Mouse (Mus musculus): ENCODE measurements around the gene Dnajc3. TPM values are rescaled to one million over a fixed set of nuclear protein-coding genes. Genes with fewer than 3 reads are reported as not detected.

Dnajc3 gene
- polyA plus RNA-seq, 1 experiment from 2014 or later, result 44.3 TPM

DNA sequence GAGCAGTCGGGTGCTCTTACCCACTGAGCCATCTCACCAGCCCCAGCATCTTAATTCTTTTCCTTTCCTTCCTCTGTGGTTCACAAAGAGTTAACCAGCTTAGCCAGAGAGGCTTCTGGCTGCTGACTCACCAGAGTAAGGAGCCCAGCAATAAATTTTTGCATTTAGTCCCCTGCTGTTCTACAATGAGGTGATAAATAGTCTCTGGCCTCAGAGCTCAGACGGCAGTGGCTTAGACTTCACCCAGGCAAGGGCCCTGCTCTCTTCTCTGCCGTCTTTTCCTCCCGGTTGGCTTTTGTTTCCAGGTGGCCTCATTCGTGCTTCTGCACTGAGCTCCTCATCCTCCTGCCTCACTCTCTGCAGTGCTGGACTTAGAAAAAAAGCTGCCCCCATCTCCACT lies 68.1 kb downstream of the Dnajc3 start:
- Histone ChIP-seq H3K27me3 (ENCODE audit: insufficient read depth, poor library complexity, severe bottlenecking) (no peaks in the 10 kb centered on the region), H3K27ac (no peak overlapping the region), H3K36me3 (peaks cover 12% of the 10 kb centered on the region), H3K9me3 (no peaks in the 10 kb centered on the region), H3K4me1 (0 out of 2 replicates have a peak, but pooled peaks cover 3% of the 10 kb centered on the region), H3K4me3 (no peak overlapping the region)
- DNase-seq (ENCODE audit: low spot score), result no peak
- WGBS, result 16% methylated on average over 5 of the region's 5 CpGs

DNA sequence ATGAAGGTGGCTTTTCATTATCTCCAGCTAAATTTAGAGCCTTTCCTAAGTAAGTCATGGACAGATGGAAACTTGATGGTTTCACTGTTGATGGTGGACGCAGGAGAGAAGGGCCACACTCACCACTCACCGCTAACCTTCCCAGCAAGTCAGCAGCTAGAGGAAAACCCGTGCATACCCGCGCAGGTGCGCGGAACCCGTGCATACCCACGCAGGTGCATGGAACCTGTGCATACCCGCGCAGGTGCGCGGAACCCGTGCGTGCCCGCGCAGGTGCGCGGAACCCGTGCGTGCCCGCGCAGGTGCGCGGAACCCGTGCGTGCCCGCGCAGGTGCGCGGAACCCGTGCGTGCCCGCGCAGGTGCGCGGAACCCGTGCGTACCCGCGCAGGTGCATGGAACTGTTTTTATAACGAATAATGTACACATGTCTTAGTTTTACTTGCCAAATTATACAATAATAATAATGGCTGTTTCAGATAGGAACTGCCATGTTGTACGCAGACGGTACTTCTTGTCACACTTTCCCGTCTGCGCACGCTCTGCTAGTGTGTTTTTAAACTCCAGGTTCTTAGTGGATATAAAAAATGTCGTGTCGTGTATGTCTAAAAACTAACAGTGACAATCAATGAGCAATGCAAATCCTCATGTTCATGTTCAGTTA lies 68.8 kb downstream of the Dnajc3 start:
- no peaks in the 10 kb centered on the region for H3K9me3 ChIP-seq
- H3K27ac ChIP-seq, result peak overlapping the region; percentile 71; the same call in 1 of the 2 replicates
- no peaks in the 10 kb centered on the region for H3K27me3 ChIP-seq (ENCODE audit: insufficient read depth, poor library complexity, severe bottlenecking)
- peaks cover 11% of the 10 kb centered on the region; the same call in 1 of the 2 replicates for H3K36me3 ChIP-seq
- no peak for DNase-seq (ENCODE audit: low spot score)
- H3K4me1 ChIP-seq, result 0 out of 2 replicates have a peak, but pooled peaks cover 3% of the 10 kb centered on the region
- 2% methylated on average over 49 of the region's 49 CpGs for WGBS
- H3K4me3 ChIP-seq, result peak overlapping the region; percentile 64

DNA sequence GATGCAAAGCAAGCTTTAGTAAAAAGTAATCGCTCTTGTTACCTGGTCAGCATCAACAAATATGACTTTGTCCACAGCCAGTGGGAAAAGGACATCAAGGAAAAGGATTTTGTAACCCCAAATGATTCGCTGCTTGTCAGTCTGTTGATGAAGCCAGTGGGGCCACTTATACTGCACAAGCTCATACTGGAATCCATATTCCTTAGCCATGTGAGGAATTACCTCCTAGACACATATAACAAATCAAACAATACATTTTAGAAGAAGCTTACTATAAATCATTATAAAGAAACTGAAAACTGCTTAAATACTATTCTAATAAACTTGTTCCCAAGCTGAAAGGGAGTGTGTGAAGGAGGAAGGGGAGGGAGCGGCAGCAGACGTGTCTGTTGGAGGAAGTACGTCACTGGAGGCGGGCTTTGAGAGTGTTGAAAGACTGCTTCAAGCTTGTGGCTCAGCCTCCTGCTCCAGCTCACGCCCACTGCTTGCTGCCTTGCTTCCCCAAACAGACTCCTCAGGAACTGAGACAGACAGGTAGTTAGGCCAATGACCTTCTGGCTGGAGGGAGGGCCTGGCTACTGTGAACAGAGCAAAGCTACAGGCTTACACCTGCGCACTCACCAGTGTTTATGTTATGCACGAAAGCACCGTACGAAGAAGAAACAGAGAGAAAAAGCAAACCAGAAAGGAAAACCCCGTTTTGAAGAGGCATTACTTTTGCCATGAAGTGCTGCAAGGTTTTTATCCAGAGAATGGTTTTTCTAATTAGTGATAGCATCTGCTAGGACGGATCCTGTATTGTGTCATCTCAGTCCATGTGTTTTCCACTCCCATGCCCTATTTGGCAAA lies 69.6 kb downstream of the Dnajc3 start:
- peak; percentile 99 for DNase-seq (ENCODE audit: low spot score)
- H3K4me3 ChIP-seq, result peak overlapping the region; percentile 64
- peak overlapping the region; percentile 73 for H3K27ac ChIP-seq
- peaks cover 12% of the 10 kb centered on the region; the same call in 1 of the 2 replicates for H3K36me3 ChIP-seq
- under 1% methylated on average over 13 of the region's 13 CpGs for WGBS
- H3K27me3 ChIP-seq (ENCODE audit: insufficient read depth, poor library complexity, severe bottlenecking), result no peaks in the 10 kb centered on the region
- 0 out of 2 replicates have a peak, but pooled peaks cover 3% of the 10 kb centered on the region for H3K4me1 ChIP-seq
- no peaks in the 10 kb centered on the region for H3K9me3 ChIP-seq

DNA sequence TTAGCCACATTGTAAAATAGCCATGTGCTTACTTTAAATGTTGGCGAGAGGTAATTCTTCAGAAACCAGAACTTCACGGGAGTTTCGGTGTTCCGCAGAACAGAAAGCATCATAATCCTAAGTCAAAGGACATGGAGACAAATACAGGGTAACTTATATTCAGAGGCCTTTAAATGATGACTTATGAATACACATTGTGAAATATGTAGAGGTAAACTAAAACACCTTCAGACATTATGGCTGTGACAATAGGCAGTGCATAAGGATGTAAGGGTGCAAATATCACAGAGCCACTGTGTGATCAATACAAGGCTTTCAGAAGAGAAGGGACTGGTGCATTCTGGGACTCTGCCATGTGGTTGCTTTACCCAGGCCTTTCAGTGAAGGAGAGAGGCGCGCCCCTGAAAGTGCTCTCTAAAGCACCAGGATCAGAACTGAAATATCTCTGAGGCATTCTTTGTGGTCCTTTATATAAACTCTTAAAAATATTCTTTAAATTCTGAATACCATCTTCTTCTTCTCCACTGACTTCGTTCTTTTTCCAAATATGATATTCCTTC lies 70.3 kb downstream of the Dnajc3 start:
- Histone ChIP-seq H3K27ac (0 out of 2 replicates have a peak overlapping the region, but pooled peaks have one; percentile 73), H3K27me3 (ENCODE audit: insufficient read depth, poor library complexity, severe bottlenecking) (no peaks in the 10 kb centered on the region), H3K36me3 (peaks cover 20% of the 10 kb centered on the region; the same call in 1 of the 2 replicates), H3K9me3 (no peaks in the 10 kb centered on the region), H3K4me3 (peak overlapping the region; percentile 64), H3K4me1 (0 out of 2 replicates have a peak, but pooled peaks cover 3% of the 10 kb centered on the region)
- 52% methylated on average over 7 of the region's 7 CpGs for WGBS
- DNase-seq (ENCODE audit: low spot score), result no peak

DNA sequence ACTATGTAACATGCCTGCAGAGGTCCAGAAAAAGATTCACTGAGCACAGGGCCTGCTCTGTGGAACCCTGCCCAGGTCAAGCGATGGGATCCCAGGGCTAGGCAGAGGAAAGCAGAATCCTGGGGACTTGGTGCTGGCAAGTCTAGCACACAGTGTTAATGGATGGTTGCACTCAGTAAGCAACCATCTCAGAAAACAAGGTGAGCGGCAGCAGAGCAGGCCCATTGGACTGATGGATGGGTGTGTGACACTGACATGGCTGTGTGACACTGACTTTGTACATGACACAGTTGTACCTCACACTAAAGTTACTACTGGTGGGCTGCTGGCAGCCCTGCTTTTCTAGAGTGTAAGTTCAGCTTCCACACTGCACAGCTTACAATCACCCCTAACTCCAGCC lies 71.8 kb downstream of the Dnajc3 start:
- H3K36me3 ChIP-seq, result peaks cover 22% of the 10 kb centered on the region; the same call in 1 of the 2 replicates
- 95% methylated on average over 2 of the region's 2 CpGs for WGBS
- H3K4me1 ChIP-seq, result 0 out of 2 replicates have a peak, but pooled peaks cover 3% of the 10 kb centered on the region
- H3K4me3 ChIP-seq, result no peak overlapping the region
- H3K27me3 ChIP-seq (ENCODE audit: insufficient read depth, poor library complexity, severe bottlenecking), result no peaks in the 10 kb centered on the region
- no peaks in the 10 kb centered on the region for H3K9me3 ChIP-seq
- DNase-seq (ENCODE audit: low spot score), result no peak
- no peak overlapping the region for H3K27ac ChIP-seq

DNA sequence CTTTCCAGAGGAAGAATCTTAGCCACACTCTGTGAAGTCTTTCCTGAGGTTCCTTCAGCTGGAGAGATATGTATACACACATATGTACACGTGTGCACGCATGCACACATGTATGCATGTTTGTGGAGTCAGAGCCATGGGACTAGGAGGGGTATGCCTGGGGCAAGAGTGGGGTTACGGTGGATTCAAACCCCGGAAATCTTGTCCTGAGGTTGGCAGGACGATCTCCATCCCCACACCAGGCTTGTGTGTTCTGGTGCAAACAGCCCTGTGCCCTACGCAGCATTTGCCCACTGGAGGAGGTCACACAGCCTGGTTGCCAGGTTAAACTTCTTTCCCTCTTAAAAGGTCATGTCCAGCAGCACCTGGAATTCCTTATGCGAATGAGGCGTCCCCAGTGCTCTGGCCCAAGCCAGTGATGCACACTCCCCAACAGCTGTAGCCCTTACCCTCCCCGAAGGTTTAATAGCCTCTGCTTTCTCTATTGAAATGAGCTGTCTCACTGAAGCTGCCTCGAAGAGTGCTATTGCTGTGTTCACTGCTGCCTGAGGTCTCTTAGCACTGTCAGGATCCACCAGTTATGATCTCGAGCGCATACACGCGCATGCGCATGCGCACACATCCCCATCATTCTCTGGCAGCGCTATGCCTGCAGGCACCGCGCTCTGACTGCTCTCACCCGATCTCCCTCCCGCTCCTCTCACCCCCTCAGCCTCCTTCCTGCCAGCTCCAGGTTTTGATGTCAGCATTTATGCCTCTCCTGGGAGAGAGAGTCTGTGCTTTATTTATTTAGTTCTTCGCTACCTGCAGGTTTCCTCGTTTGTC lies 75.0 kb downstream of the Dnajc3 start:
- Histone ChIP-seq H3K4me1 (no peaks in the 10 kb centered on the region), H3K36me3 (peaks cover 26% of the 10 kb centered on the region; the same call in 1 of the 2 replicates), H3K27ac (no peak overlapping the region), H3K27me3 (ENCODE audit: insufficient read depth, poor library complexity, severe bottlenecking) (no peaks in the 10 kb centered on the region), H3K4me3 (peak overlapping the region; percentile 34; the same call in 1 of the 2 replicates), H3K9me3 (no peaks in the 10 kb centered on the region)
- DNase-seq (ENCODE audit: low spot score), result no peak
- 67% methylated on average over 23 of the region's 23 CpGs for WGBS

DNA sequence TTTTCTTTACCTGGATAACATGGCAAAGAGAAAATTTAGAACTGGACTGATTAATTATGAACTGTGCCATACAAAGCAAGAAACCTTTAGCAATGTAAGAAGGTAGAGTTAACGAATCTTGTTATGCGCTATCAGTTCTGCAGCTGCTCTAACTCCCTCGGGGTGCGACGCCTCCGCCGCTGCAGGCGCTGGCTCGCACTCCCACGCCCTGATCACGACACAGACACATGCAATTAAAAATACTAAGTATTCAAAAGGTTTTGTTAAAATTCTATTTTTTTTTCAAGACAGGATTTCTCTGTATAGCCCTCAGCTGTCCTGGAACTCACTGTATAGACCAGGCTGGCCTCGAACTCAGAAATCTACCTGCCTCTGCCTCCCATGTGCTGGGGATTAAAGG lies 75.8 kb downstream of the Dnajc3 start:
- Histone ChIP-seq H3K4me1 (no peaks in the 10 kb centered on the region), H3K36me3 (peaks cover 26% of the 10 kb centered on the region; the same call in 1 of the 2 replicates), H3K9me3 (no peaks in the 10 kb centered on the region), H3K4me3 (no peak overlapping the region), H3K27ac (no peak overlapping the region), H3K27me3 (ENCODE audit: insufficient read depth, poor library complexity, severe bottlenecking) (no peaks in the 10 kb centered on the region)
- DNase-seq (ENCODE audit: low spot score), result no peak
- 68% methylated on average over 12 of the region's 12 CpGs for WGBS

DNA sequence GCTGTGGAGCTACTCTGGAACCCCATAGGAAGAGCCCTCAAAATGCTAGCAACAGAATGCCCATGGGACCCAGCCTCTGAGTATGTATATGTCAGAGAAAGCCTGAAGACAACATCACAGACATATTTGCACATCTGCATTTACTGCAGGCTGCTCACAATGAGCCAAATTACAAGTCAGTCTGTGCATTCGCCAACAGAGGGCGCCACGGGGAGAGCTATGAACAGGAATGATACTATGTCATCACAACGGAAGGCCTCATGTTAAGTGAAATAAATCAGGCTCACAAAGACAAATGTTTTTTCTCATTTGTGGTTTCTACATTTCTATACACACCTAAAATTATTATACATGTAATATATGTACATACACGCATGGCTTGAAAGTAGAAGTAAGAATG lies 88.1 kb downstream of the Dnajc3 start:
- H3K9me3 ChIP-seq, result no peaks in the 10 kb centered on the region
- 63% methylated on average over 5 of the region's 5 CpGs for WGBS
- H3K27ac ChIP-seq, result no peak overlapping the region
- no peaks in the 10 kb centered on the region for H3K4me1 ChIP-seq
- DNase-seq (ENCODE audit: low spot score), result no peak
- H3K4me3 ChIP-seq, result no peak overlapping the region
- H3K36me3 ChIP-seq, result peaks cover 18% of the 10 kb centered on the region; the same call in 1 of the 2 replicates
- H3K27me3 ChIP-seq (ENCODE audit: insufficient read depth, poor library complexity, severe bottlenecking), result no peaks in the 10 kb centered on the region

DNA sequence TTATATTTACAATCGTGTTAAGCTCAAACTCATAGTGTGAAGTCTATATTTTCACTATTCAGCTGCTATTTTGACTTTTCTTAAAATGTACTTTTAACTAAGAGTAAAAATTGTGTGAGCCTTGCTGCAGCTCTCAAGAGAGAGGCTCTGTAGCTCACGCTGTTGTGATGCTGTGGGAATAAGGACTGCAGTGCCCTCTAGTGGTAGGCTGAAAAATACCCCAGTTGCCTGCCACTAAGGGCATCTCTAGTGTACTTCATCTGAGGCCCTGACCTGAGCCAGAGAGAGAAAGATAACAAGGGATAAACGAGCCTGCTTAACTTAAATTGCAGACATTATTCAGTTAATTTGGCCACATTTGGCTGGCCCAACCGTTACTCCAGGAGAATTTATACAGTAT lies 89.4 kb downstream of the Dnajc3 start:
- Histone ChIP-seq H3K4me1 (no peaks in the 10 kb centered on the region), H3K27ac (no peak overlapping the region), H3K9me3 (no peaks in the 10 kb centered on the region), H3K36me3 (peaks cover 26% of the 10 kb centered on the region), H3K27me3 (ENCODE audit: insufficient read depth, poor library complexity, severe bottlenecking) (no peaks in the 10 kb centered on the region), H3K4me3 (no peak overlapping the region)
- WGBS, result 48% methylated on average over 4 of the region's 4 CpGs
- DNase-seq (ENCODE audit: low spot score), result no peak

DNA sequence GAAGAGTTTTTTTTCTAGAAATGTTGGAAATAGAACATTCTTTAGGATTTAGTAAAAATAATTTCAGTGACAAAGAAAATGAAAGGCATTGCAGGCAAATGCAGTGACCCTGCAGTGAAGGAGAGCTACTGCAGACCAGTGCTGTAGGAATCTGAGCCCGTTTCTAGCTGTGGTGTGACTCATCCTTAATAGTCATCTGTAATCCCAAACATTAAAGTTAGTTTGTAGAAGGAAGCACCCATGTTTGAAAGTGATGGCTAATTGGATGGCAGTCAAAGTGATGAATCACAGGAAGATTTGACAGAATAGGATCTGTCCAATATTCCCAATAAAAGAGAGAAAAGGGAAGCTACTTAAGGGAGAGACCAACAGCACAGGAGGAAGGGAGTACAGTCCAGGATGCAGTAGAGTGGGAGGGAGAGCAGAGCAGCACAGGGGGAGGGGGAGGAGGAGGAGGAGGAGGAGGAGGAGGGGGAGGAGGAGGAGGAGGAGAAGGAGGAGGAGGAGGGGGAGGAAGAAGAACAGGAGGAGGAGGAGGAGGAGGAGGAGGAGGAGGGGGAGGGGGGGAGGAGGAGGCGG lies 90.0 kb downstream of the Dnajc3 start:
- H3K36me3 ChIP-seq, result peaks cover 27% of the 10 kb centered on the region
- 49% methylated on average over 2 of the region's 2 CpGs for WGBS

More for the DNA sequence above, 90.0 kb downstream of the Dnajc3 start:
- Histone ChIP-seq H3K9me3 (no peaks in the 10 kb centered on the region), H3K27me3 (ENCODE audit: insufficient read depth, poor library complexity, severe bottlenecking) (no peaks in the 10 kb centered on the region), H3K4me3 (no peak overlapping the region), H3K4me1 (no peaks in the 10 kb centered on the region), H3K27ac (no peak overlapping the region)
- DNase-seq (ENCODE audit: low spot score), result no peak
